Comparison of ENCODE assay signal across 8 mouse cellular contexts in genomic region chr2:151996229-151997189, GRCm38 (mm10). TPM values are rescaled to one million over a fixed set of nuclear protein-coding genes. Genes with fewer than 3 reads are reported as not detected.
A peak's percentile ranks its signal among the peaks of the same experiment; 100 is the strongest.
DNase-seq lines count a peak whose midpoint lies in the region; ATAC-seq and TF ChIP-seq lines count a peak whose summit lies in the region.

Gene Slc52a3, plus strand, starts transcription at chr2:151996511.

- no peak within 1 kb of the TSS for H3K4me3 ChIP-seq in hindbrain, embryonic 10.5 days
- no peak within 1 kb of the TSS for H3K4me3 ChIP-seq in hindbrain, embryonic 13.5 days
- H3K4me3 ChIP-seq in embryonic facial prominence, embryonic 11.5 days (ENCODE audit: low read depth, low read length), result no peak within 1 kb of the TSS
- H3K4me3 ChIP-seq in kidney, adult 2 months (ENCODE audit: insufficient read depth, low read depth, low read length), result peak within 1 kb of the TSS; percentile 32
- H3K4me3 ChIP-seq in limb, embryonic 12.5 days (replicated peaks), result peak within 1 kb of the TSS; percentile 14
- H3K4me3 ChIP-seq in midbrain, postnatal 0 days (ENCODE audit: low read depth, low read length), result no peak within 1 kb of the TSS

- no peaks in the 10 kb centered on the region for H3K36me3 ChIP-seq in hindbrain, embryonic 10.5 days
- H3K36me3 ChIP-seq in hindbrain, embryonic 13.5 days, result no peaks in the 10 kb centered on the region
- no peaks in the 10 kb centered on the region for H3K36me3 ChIP-seq in embryonic facial prominence, embryonic 11.5 days (replicated peaks; ENCODE audit: control insufficient read depth, insufficient read depth, low read depth, low read length)
- no peaks in the 10 kb centered on the region for H3K36me3 ChIP-seq in kidney, adult 2 months (ENCODE audit: control insufficient read depth, insufficient read depth, low read length)
- H3K36me3 ChIP-seq in limb, embryonic 12.5 days, result no peaks in the 10 kb centered on the region
- H3K36me3 ChIP-seq in midbrain, postnatal 0 days (ENCODE audit: insufficient read depth, low read length), result no peaks in the 10 kb centered on the region

- H3K4me1 ChIP-seq in hindbrain, embryonic 10.5 days (replicated peaks), result peaks cover 56% of the 10 kb centered on the region
- H3K4me1 ChIP-seq in hindbrain, embryonic 13.5 days (replicated peaks), result peaks cover 29% of the 10 kb centered on the region
- no peaks in the 10 kb centered on the region for H3K4me1 ChIP-seq in embryonic facial prominence, embryonic 11.5 days (ENCODE audit: control insufficient read depth, insufficient read depth, low read length)
- peaks cover 20% of the 10 kb centered on the region for H3K4me1 ChIP-seq in kidney, adult 2 months (ENCODE audit: control insufficient read depth, insufficient read depth, low read length)
- H3K4me1 ChIP-seq in limb, embryonic 12.5 days (replicated peaks), result peaks cover 18% of the 10 kb centered on the region
- H3K4me1 ChIP-seq in midbrain, postnatal 0 days (ENCODE audit: insufficient read depth, low read length), result peaks cover 3% of the 10 kb centered on the region; the same call in 1 of the 2 replicates

- 10% methylated on average over 35 of the region's 35 CpGs for WGBS in hindbrain, embryonic 10.5 days
- WGBS in hindbrain, embryonic 13.5 days, result 8% methylated on average over 35 of the region's 35 CpGs
- WGBS in embryonic facial prominence, embryonic 11.5 days, result 8% methylated on average over 35 of the region's 35 CpGs
- WGBS in kidney, adult 2 months, result 13% methylated on average over 35 of the region's 35 CpGs
- WGBS in limb, embryonic 12.5 days, result 8% methylated on average over 35 of the region's 35 CpGs
- 9% methylated on average over 35 of the region's 35 CpGs for WGBS in midbrain, postnatal 0 days

- H3K4me2 ChIP-seq in hindbrain, embryonic 13.5 days, result no peak within 1 kb of the TSS
- no peak within 1 kb of the TSS for H3K4me2 ChIP-seq in embryonic facial prominence, embryonic 11.5 days (ENCODE audit: low read depth, low read length)
- peak within 1 kb of the TSS; percentile 31; the same call in 1 of the 2 replicates for H3K4me2 ChIP-seq in limb, embryonic 12.5 days
- H3K4me2 ChIP-seq in midbrain, postnatal 0 days (ENCODE audit: low read depth, low read length, poor library complexity, severe bottlenecking), result no peak within 1 kb of the TSS

- peaks cover 85% of the 10 kb centered on the region for H3K27me3 ChIP-seq in hindbrain, embryonic 10.5 days (ENCODE audit: insufficient read depth, poor library complexity, severe bottlenecking)
- H3K27me3 ChIP-seq in hindbrain, embryonic 13.5 days, result peaks cover 63% of the 10 kb centered on the region
- peaks cover 10% of the 10 kb centered on the region for H3K27me3 ChIP-seq in embryonic facial prominence, embryonic 11.5 days (ENCODE audit: control insufficient read depth, insufficient read depth, low read length)
- no peaks in the 10 kb centered on the region for H3K27me3 ChIP-seq in kidney, adult 2 months (replicated peaks; ENCODE audit: control insufficient read depth, insufficient read depth, low read length)
- H3K27me3 ChIP-seq in limb, embryonic 12.5 days, result peaks cover 93% of the 10 kb centered on the region
- H3K27me3 ChIP-seq in midbrain, postnatal 0 days (ENCODE audit: insufficient read depth, low read length), result peaks cover 16% of the 10 kb centered on the region

- no peak for ATAC-seq in hindbrain, embryonic 13.5 days (ENCODE audit: low FRiP score)
- ATAC-seq in embryonic facial prominence, embryonic 11.5 days (replicated peaks; ENCODE audit: insufficient number of reproducible peaks, low FRiP score, low TSS enrichment, low read depth), result no peak
- ATAC-seq in limb, embryonic 12.5 days (ENCODE audit: insufficient number of reproducible peaks, insufficient read depth, low FRiP score, low TSS enrichment, low read depth), result 0 out of 2 replicates have a peak, but pooled peaks have one; percentile 27
- peak; percentile 47 for ATAC-seq in midbrain, postnatal 0 days (ENCODE audit: low FRiP score)

- peak; percentile 83 for TF ChIP-seq CTCF in kidney, adult 2 months (conservative IDR thresholded peaks at IDR 0.05; ENCODE audit: insufficient read depth, insufficient read length, low read depth, low read length)
- TF ChIP-seq CTCF in midbrain, postnatal 0 days (IDR thresholded peaks at IDR 0.05), result peak; percentile 94

- H3K9ac ChIP-seq in hindbrain, embryonic 13.5 days, result no peak within 1 kb of the TSS
- H3K9ac ChIP-seq in embryonic facial prominence, embryonic 11.5 days (replicated peaks; ENCODE audit: low read length), result no peak within 1 kb of the TSS
- H3K9ac ChIP-seq in limb, embryonic 12.5 days (replicated peaks), result no peak within 1 kb of the TSS
- H3K9ac ChIP-seq in midbrain, postnatal 0 days (replicated peaks; ENCODE audit: low read length, poor library complexity, severe bottlenecking), result no peak within 1 kb of the TSS

- TF ChIP-seq POLR2A in kidney, adult 2 months (IDR thresholded peaks at IDR 0.05; ENCODE audit: low read depth, low read length), result no peak

- DNase-seq in hindbrain, embryonic 10.5 days (ENCODE audit: low spot score), result peak; percentile 85
- DNase-seq in embryonic facial prominence, embryonic 11.5 days (ENCODE audit: low spot score), result peak; percentile 91
- DNase-seq in heart, adult 11 months, result peak; percentile 98
- DNase-seq in kidney, adult 2 months, result peak; percentile 95
- DNase-seq in midbrain, postnatal 0 days (ENCODE audit: low spot score), result peak; percentile 77
- DNase-seq in spleen, postnatal 14 days (ENCODE audit: low spot score in 2 of 2), result peak; percentile 81 to 88

- H3K9me3 ChIP-seq in hindbrain, embryonic 10.5 days, result no peaks in the 10 kb centered on the region
- no peaks in the 10 kb centered on the region for H3K9me3 ChIP-seq in hindbrain, embryonic 13.5 days
- H3K9me3 ChIP-seq in embryonic facial prominence, embryonic 11.5 days (replicated peaks; ENCODE audit: control insufficient read depth, low read length), result no peaks in the 10 kb centered on the region
- no peaks in the 10 kb centered on the region for H3K9me3 ChIP-seq in limb, embryonic 12.5 days
- H3K9me3 ChIP-seq in midbrain, postnatal 0 days (ENCODE audit: low read length), result no peaks in the 10 kb centered on the region

- H3K27ac ChIP-seq in hindbrain, embryonic 10.5 days, result no peak within 1 kb of the TSS
- H3K27ac ChIP-seq in hindbrain, embryonic 13.5 days, result no peak within 1 kb of the TSS
- H3K27ac ChIP-seq in embryonic facial prominence, embryonic 11.5 days (replicated peaks; ENCODE audit: low read depth, low read length), result no peak within 1 kb of the TSS
- H3K27ac ChIP-seq in kidney, adult 2 months (ENCODE audit: insufficient read depth, low read depth, low read length), result peak within 1 kb of the TSS; percentile 18; the same call in 1 of the 2 replicates
- no peak within 1 kb of the TSS for H3K27ac ChIP-seq in limb, embryonic 12.5 days
- H3K27ac ChIP-seq in midbrain, postnatal 0 days (ENCODE audit: low read depth, low read length), result no peak within 1 kb of the TSS

RNA-seq across cellular contexts. Expression of gene Slc52a3, which starts in this region (rescaled TPM):
- polyA plus RNA-seq in hindbrain, embryonic 10.5 days (2016; fragmentation: Nextera tagmentation; extraction: Ambion mirVana), result 0.90 and 1.3 TPM in 2 replicates
- 0.55 and 1.2 TPM in 2 replicates for polyA plus RNA-seq in hindbrain, embryonic 13.5 days (2015; fragmentation: Nextera tagmentation; extraction: Ambion mirVana)
- polyA plus RNA-seq in embryonic facial prominence, embryonic 11.5 days (2014; fragmentation: Nextera tagmentation; extraction: Ambion mirVana), result 0.36 and 0.72 TPM in 2 replicates
- 17.4 and 23.6 TPM in 2 replicates for polyA plus RNA-seq in kidney, adult 2 months (2012; rRNA removed)
- 0.97 and 1.2 TPM in 2 replicates for polyA plus RNA-seq in limb, embryonic 12.5 days (2016; fragmentation: Nextera tagmentation; extraction: Ambion mirVana)
- 2.6 and 3.5 TPM in 2 replicates for total RNA-seq in midbrain, postnatal 0 days (2014; rRNA removed)
- 2.2 and 2.6 TPM in 2 replicates for polyA plus RNA-seq in midbrain, postnatal 0 days (2015; fragmentation: Nextera tagmentation; extraction: Ambion mirVana)

Comparison
In these comparisons a context has a peak if more than half of its experiments do, and no peak if none do; other contexts are left out.
1. Peak in DNase-seq in embryonic facial prominence, embryonic 11.5 days; RNA of the gene not detected or under 1 TPM.
2. H3K4me3 ChIP-seq: peak in kidney, adult 2 months (single experiment) and limb, embryonic 12.5 days (single experiment); none in hindbrain, embryonic 10.5 days (single experiment), hindbrain, embryonic 13.5 days (single experiment), embryonic facial prominence, embryonic 11.5 days (single experiment) and midbrain, postnatal 0 days (single experiment).
3. ATAC-seq: peak in limb, embryonic 12.5 days (single experiment) and midbrain, postnatal 0 days (single experiment); none in hindbrain, embryonic 13.5 days (single experiment) and embryonic facial prominence, embryonic 11.5 days (single experiment).
4. Peak in every context shown above with its lines, with median percentiles within 50 percentile points of each other: DNase-seq.